Mouse (Mus musculus) heart, postnatal 14 days (tissue): ENCODE data around the gene Gm10226. TPM values are rescaled to one million over a fixed set of nuclear protein-coding genes. Genes with fewer than 3 reads are reported as not detected.

Source experiments
- total RNA-seq, 2 experiments: library from RNA; stranded (reverse); gene quantifications; 2 replicates each; pipeline ENCODE4 v1.2.3; 2021

Gene Gm10226
- total RNA-seq, 2 experiments from 2014 or later = 1.3 to 1.6 TPM

Other genes starting within 250 kb of the Gm10226 start
- 1 to 10 TPM; 5.8 to 6.5 TPM for gene Zfp51, start 241.5 kb upstream of the Gm10226 start, total RNA-seq
- 1 to 10 TPM; 2.4 to 2.9 TPM for gene Zfp53, start 202.9 kb upstream of the Gm10226 start, total RNA-seq
- 1 to 10 TPM; 3.8 to 5.4 TPM for gene Zfp52, start 156.3 kb upstream of the Gm10226 start, total RNA-seq
- gene Zfp948, start 124.9 kb upstream of the Gm10226 start, total RNA-seq = 1 to 10 TPM; 4.2 to 5.3 TPM
- gene Zfp983, start 41.2 kb upstream of the Gm10226 start, total RNA-seq = 1 to 10 TPM; 2.6 to 3.1 TPM
- 1 to 10 TPM; 2.6 to 2.9 TPM for gene Zfp760, start 15.9 kb downstream of the Gm10226 start, total RNA-seq
- gene Zfp229, start 38.9 kb downstream of the Gm10226 start, total RNA-seq = 1 to 10 TPM; 7.4 to 7.5 TPM
- 1 to 10 TPM; 1.7 to 2.2 TPM for gene Zfp820, start 153.9 kb downstream of the Gm10226 start, total RNA-seq
- gene Zfp995, start 218.1 kb downstream of the Gm10226 start, total RNA-seq = 1 to 10 TPM; 1.6 TPM